22 mouse cellular contexts compared by ENCODE assay signal in the genomic region with DNA sequence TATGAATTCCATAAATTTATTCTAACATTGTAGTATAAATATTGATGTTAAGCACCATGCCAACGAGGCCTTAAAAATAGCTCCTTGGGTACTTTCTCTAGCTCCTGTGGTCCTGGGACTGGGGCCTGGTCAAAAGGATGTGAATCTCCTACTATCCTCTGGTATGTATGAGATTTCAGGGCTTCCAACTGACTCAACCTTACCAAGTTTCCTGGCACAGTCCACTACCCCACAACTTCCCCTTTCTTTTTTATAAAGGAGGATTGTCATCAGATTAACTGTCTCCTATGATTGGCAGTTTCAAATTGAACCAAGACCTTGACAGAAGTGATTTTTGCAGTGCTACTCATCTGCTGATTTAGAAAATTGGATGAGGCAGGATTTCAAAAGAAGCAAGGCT.
DNase-seq lines count a peak whose midpoint lies in the region; ATAC-seq and TF ChIP-seq lines count a peak whose summit lies in the region.
"Had no signal": no experiment of that assay in that cellular context is flagged by ENCODE, and none has a peak within 500 bp of the region (broad histone marks: within the 10 kb centered on the region; RNA-seq: fewer than 3 reads in every experiment).

No protein-coding gene starts in this region.

- H3K9ac ChIP-seq in lung, postnatal 0 days (replicated peaks; ENCODE audit: low read depth) = no peak overlapping the region
- H3K9ac ChIP-seq: embryonic facial prominence, embryonic 12.5 days; forebrain, embryonic 12.5 days had no signal

- no peaks in the 10 kb centered on the region for H3K36me3 ChIP-seq in splenic B cell, adult 2 months (ENCODE audit: control insufficient read depth, insufficient read depth, low read length, poor library complexity, severe bottlenecking)
- H3K36me3 ChIP-seq in lung, postnatal 0 days (ENCODE audit: insufficient read depth, low read length) = no peaks in the 10 kb centered on the region
- H3K36me3 ChIP-seq: embryonic facial prominence, embryonic 10.5 days; embryonic facial prominence, embryonic 12.5 days; forebrain, embryonic 10.5 days; forebrain, embryonic 12.5 days had no signal

- peak; percentile 92 for DNase-seq in 416B (ENCODE audit: low read depth)
- peak; percentile 6 for DNase-seq in splenic B cell, adult 2 months (ENCODE audit: low read depth, low spot score)
- DNase-seq in gastrocnemius, postnatal 4 days (ENCODE audit: low spot score in 2 of 2) = no peak
- no peak for DNase-seq in lung, postnatal 0 days (ENCODE audit: low spot score)
- DNase-seq: adrenal gland, adult 2 months; adrenal gland, postnatal 10 days; adrenal gland, postnatal 25 days; cerebellum, adult 11 months; cerebellum, adult 18-20 months; cerebellum, adult 8-10 months; cerebellum, adult 9-11 months; cerebellum, postnatal 14 days; cerebellum, postnatal 36 days had no signal

- no peaks in the 10 kb centered on the region for H3K4me1 ChIP-seq in lung, postnatal 0 days (ENCODE audit: insufficient read depth, low read depth, low read length)
- H3K4me1 ChIP-seq: embryonic facial prominence, embryonic 10.5 days; embryonic facial prominence, embryonic 12.5 days; forebrain, embryonic 10.5 days; forebrain, embryonic 12.5 days had no signal

- H3K4me2 ChIP-seq in lung, postnatal 0 days (replicated peaks; ENCODE audit: low read depth, low read length) = no peak overlapping the region
- H3K4me2 ChIP-seq: embryonic facial prominence, embryonic 12.5 days; forebrain, embryonic 12.5 days had no signal

- no peaks in the 10 kb centered on the region for H3K27me3 ChIP-seq in splenic B cell, adult 2 months (ENCODE audit: control insufficient read depth, insufficient read depth, low read length, poor library complexity, severe bottlenecking)
- H3K27me3 ChIP-seq in lung, postnatal 0 days (replicated peaks; ENCODE audit: insufficient read depth, low read length) = no peaks in the 10 kb centered on the region
- H3K27me3 ChIP-seq: embryonic facial prominence, embryonic 12.5 days; forebrain, embryonic 12.5 days had no signal

- no peak overlapping the region for H3K4me3 ChIP-seq in lung, postnatal 0 days (ENCODE audit: low read depth, low read length)
- H3K4me3 ChIP-seq: embryonic facial prominence, embryonic 10.5 days; embryonic facial prominence, embryonic 12.5 days; forebrain, embryonic 10.5 days; forebrain, embryonic 12.5 days had no signal

- H3K9me3 ChIP-seq in lung, postnatal 0 days (ENCODE audit: low read length) = no peaks in the 10 kb centered on the region

- WGBS in lung, postnatal 0 days = 58% methylated on average over 1 of the region's 1 CpGs

- ATAC-seq in granulocyte monocyte progenitor cell, adult 5-6 weeks (replicated peaks; ENCODE audit: poor library complexity, severe bottlenecking) = peak; percentile 99
- peak; percentile 92 for ATAC-seq in megakaryocyte, adult 5-6 weeks (ENCODE audit: poor library complexity, severe bottlenecking)
- ATAC-seq in erythroid progenitor cell, adult 5-6 weeks (replicated peaks; ENCODE audit: low FRiP score, poor library complexity, severe bottlenecking) = no peak
- no peak for ATAC-seq in lung, postnatal 0 days
- ATAC-seq: forebrain, embryonic 14.5 days; forebrain, embryonic 16.5 days had no signal

- no peak overlapping the region for H3K27ac ChIP-seq in lung, postnatal 0 days (ENCODE audit: low read length)
- H3K27ac ChIP-seq: embryonic facial prominence, embryonic 10.5 days; embryonic facial prominence, embryonic 12.5 days; forebrain, embryonic 10.5 days; forebrain, embryonic 12.5 days had no signal

- TF ChIP-seq EP300 in lung, postnatal 0 days (IDR thresholded peaks at IDR 0.05) = no peak

- no peak for TF ChIP-seq CTCF in lung, postnatal 0 days (IDR thresholded peaks at IDR 0.05)

Comparison
In these comparisons a context has a peak if more than half of its experiments do, and no peak if none do; other contexts are left out.
1. DNase-seq: peak in 416B (single experiment) and splenic B cell, adult 2 months (single experiment); none in gastrocnemius, postnatal 4 days (0 of 2) and lung, postnatal 0 days (single experiment).
2. ATAC-seq: peak in granulocyte monocyte progenitor cell, adult 5-6 weeks (single experiment) and megakaryocyte, adult 5-6 weeks (single experiment); none in erythroid progenitor cell, adult 5-6 weeks (single experiment) and lung, postnatal 0 days (single experiment).